Mouse (Mus musculus) ovary, postnatal 10 days (tissue): ENCODE results near the gene Meaf6.
A peak's percentile ranks its signal among the peaks of the same experiment; 100 is the strongest.

ENCODE experiments used
- DNase-seq: peaks from one replicate; pipeline ENCODE4 v3.0.0; 2022; ENCODE audit warnings: low spot score

The Meaf6 gene

GRCm38 (mm10) chr4:125116090-125116861 lies 31.3 kb downstream of the Meaf6 start:
- DNase-seq, result no peak

GRCm38 (mm10) chr4:125116929-125117328 lies 32.0 kb downstream of the Meaf6 start:
- DNase-seq, result no peak

- DNase-seq, result no peak
Measured at GRCm38 (mm10) chr4:125117902-125118320, 33.0 kb downstream of the Meaf6 start.

- DNase-seq, result no peak
Measured at GRCm38 (mm10) chr4:125119070-125119469, 34.1 kb downstream of the Meaf6 start.

- DNase-seq, result no peak
Measured at GRCm38 (mm10) chr4:125119721-125120120, 34.8 kb downstream of the Meaf6 start.

GRCm38 (mm10) chr4:125122431-125123278 lies 37.7 kb downstream of the Meaf6 start:
- no peak for DNase-seq

- DNase-seq, result no peak
Measured at GRCm38 (mm10) chr4:125123279-125123671, 38.3 kb downstream of the Meaf6 start.

GRCm38 (mm10) chr4:125124424-125125209 lies 39.7 kb downstream of the Meaf6 start:
- DNase-seq, result no peak

GRCm38 (mm10) chr4:125125361-125125921 lies 40.5 kb downstream of the Meaf6 start:
- DNase-seq, result no peak

- DNase-seq, result no peak
Measured at GRCm38 (mm10) chr4:125126186-125126585, 41.3 kb downstream of the Meaf6 start.

- no peak for DNase-seq
Measured at GRCm38 (mm10) chr4:125126761-125127160, 41.8 kb downstream of the Meaf6 start.

- peak; percentile 62 for DNase-seq
Measured at GRCm38 (mm10) chr4:125127305-125128084, 42.6 kb downstream of the Meaf6 start, which contains the start of gene Zc3h12a. TSS of gene Zc3h12a (minus strand) at chr4:125127840.

- no peak for DNase-seq
Measured at GRCm38 (mm10) chr4:125131493-125131892, 46.6 kb downstream of the Meaf6 start.

- no peak for DNase-seq
Measured at GRCm38 (mm10) chr4:125132394-125132793, 47.5 kb downstream of the Meaf6 start.

GRCm38 (mm10) chr4:125134192-125134591 lies 49.3 kb downstream of the Meaf6 start:
- DNase-seq, result no peak

GRCm38 (mm10) chr4:125134631-125135030 lies 49.7 kb downstream of the Meaf6 start:
- no peak for DNase-seq

GRCm38 (mm10) chr4:125135076-125135855 lies 50.3 kb downstream of the Meaf6 start:
- no peak for DNase-seq

GRCm38 (mm10) chr4:125136303-125136888 lies 51.5 kb downstream of the Meaf6 start:
- no peak for DNase-seq

GRCm38 (mm10) chr4:125138321-125138720 lies 53.4 kb downstream of the Meaf6 start:
- no peak for DNase-seq

GRCm38 (mm10) chr4:125144211-125144610 lies 59.3 kb downstream of the Meaf6 start:
- DNase-seq, result no peak
